Mouse (Mus musculus) retina, embryonic 14.5 days (tissue): ENCODE measurements around the gene Mapk9.
"Not testable (repeated sequence)": the region's sequence is repeated elsewhere in the genome, so short reads cannot be mapped to it uniquely, and the experiment has no call there.

ENCODE experiments used
- DNase-seq: peaks from one replicate; pipeline ENCODE4 v3.0.0-alpha.2; 2015; ENCODE audit warnings: low spot score

Mapk9 gene

GRCm38 (mm10) chr11:49846401-49847070, at the start of gene Mapk9:
Mapk9 (plus strand) TSS chr11:49846751.
- DNase-seq, result peak; percentile 100

GRCm38 (mm10) chr11:49798931-49799330, 47.6 kb upstream of the Mapk9 start:
- no peak for DNase-seq

- DNase-seq, result no peak
These were observed 45.0 kb upstream of the Mapk9 start for GRCm38 (mm10) chr11:49801516-49801915.

GRCm38 (mm10) chr11:49803801-49804200, 42.8 kb upstream of the Mapk9 start:
- no peak for DNase-seq

- DNase-seq, result no peak
These were observed 40.3 kb upstream of the Mapk9 start for GRCm38 (mm10) chr11:49806218-49806617.

GRCm38 (mm10) chr11:49808946-49809345, 37.6 kb upstream of the Mapk9 start:
- no peak for DNase-seq

- not testable (repeated sequence) for DNase-seq
These were observed 35.9 kb upstream of the Mapk9 start for GRCm38 (mm10) chr11:49810696-49811095.

GRCm38 (mm10) chr11:49811099-49811541, 35.4 kb upstream of the Mapk9 start:
- no peak for DNase-seq

- no peak for DNase-seq
These were observed 34.7 kb upstream of the Mapk9 start for GRCm38 (mm10) chr11:49811879-49812278.

- DNase-seq, result no peak
These were observed 27.5 kb upstream of the Mapk9 start for GRCm38 (mm10) chr11:49818869-49819566.

- no peak for DNase-seq
These were observed 26.9 kb upstream of the Mapk9 start for GRCm38 (mm10) chr11:49819676-49820075.

GRCm38 (mm10) chr11:49820928-49821327, 25.6 kb upstream of the Mapk9 start:
- no peak for DNase-seq

- no peak for DNase-seq
These were observed 25.0 kb upstream of the Mapk9 start for GRCm38 (mm10) chr11:49821546-49821945.

- no peak for DNase-seq
These were observed 24.2 kb upstream of the Mapk9 start for GRCm38 (mm10) chr11:49822337-49822736.

- DNase-seq, result peak; percentile 77
These were observed 21.7 kb upstream of the Mapk9 start for GRCm38 (mm10) chr11:49824896-49825295.

- no peak for DNase-seq
These were observed 19.3 kb upstream of the Mapk9 start for GRCm38 (mm10) chr11:49827243-49827642.

GRCm38 (mm10) chr11:49829176-49829745, 17.3 kb upstream of the Mapk9 start:
- no peak for DNase-seq

GRCm38 (mm10) chr11:49831980-49832379, 14.6 kb upstream of the Mapk9 start:
- no peak for DNase-seq

GRCm38 (mm10) chr11:49832962-49833361, 13.6 kb upstream of the Mapk9 start:
- no peak for DNase-seq

- no peak for DNase-seq
These were observed 12.3 kb upstream of the Mapk9 start for GRCm38 (mm10) chr11:49834248-49834647.

- no peak for DNase-seq
These were observed 11.1 kb upstream of the Mapk9 start for GRCm38 (mm10) chr11:49835257-49835956.

- peak; percentile 10 for DNase-seq
These were observed 8.7 kb upstream of the Mapk9 start for GRCm38 (mm10) chr11:49837717-49838407.
